Mouse (Mus musculus) layer of hippocampus, postnatal 14 days (tissue): Measurements from ENCODE around the gene Nppa. TPM values are rescaled to one million over a fixed set of nuclear protein-coding genes. Genes with fewer than 3 reads are reported as not detected.

Experiments
- DNase-seq, 2 experiments: peaks; one replicate each; pipeline ENCODE4 v3.0.0; 2021 to 2022; ENCODE audit warnings: low spot score in 2 of 2, mixed read lengths in 1 of 2
- long read RNA-seq, 2 experiments: library from polyadenylated mRNA; stranded (forward); transcript quantifications; one replicate each; pipeline ENCODE4 v2.0.0; 2021
- total RNA-seq, 2 experiments: library from RNA; stranded (reverse); gene quantifications; 2 replicates each; pipeline ENCODE4 v1.2.3; 2021

Nppa gene
- under 1 TPM; 0.45 to 0.92 TPM for total RNA-seq
- long read RNA-seq, experiment 1: 0 reads
- long read RNA-seq, experiment 2: 0 reads

- no peak for DNase-seq
Observed at GRCm38 (mm10) chr4:148000202-148000772, at the start of gene Nppa. Nppa (plus strand) TSS chr4:148000722.

GRCm38 (mm10) chr4:147953590-147953989 lies 46.9 kb upstream of the Nppa start:
- peak in 1 of 2 experiments; percentile 70 for DNase-seq

- DNase-seq: no peak
Observed at GRCm38 (mm10) chr4:147957141-147957540, 43.4 kb upstream of the Nppa start.

DNA sequence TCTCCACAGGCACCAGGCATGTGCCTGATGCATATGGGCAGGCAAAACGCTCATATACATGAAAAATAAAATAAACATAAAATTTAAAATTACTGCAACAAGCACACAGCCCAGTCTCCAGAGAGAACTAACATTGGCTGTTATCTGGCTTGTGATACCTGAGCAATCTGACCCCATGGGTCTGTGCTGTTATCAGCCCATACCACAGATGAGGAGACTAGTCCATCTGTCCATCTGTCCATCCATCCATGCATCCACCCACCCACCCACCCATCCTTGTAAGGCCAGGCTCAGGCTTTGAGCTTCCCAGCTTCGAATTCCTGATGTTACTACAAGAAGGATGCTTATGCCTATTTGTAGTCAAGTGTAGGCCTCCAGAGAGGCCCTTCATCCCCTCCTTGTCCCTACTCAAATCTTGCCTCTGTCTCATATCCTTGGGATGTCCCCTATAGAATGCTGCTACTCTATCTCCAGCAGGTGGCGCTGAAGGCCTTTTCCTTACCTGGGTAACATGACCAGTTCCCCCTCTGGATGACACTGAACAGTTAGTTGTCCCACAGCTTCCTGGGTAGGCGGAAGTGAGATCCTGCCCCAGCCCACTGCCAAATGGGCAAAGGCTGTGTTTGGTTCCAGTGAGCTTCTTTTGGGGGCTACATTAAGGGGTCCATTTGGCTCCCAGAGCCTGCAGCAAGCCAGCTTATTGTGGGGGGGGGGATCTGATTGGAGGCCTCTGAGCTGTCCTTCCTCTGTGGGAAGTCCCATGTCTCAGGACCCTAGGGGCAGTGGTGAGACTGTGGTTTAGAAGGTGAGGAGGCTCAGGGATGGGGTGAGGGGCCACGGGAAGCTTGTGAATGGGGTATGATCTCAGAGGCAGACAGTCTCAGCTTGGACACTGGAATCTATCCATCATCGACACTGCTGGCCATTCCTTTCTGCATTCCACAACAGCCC lies 40.4 kb upstream of the Nppa start:
- DNase-seq: peak in 1 of 2 experiments; percentile 65

DNA sequence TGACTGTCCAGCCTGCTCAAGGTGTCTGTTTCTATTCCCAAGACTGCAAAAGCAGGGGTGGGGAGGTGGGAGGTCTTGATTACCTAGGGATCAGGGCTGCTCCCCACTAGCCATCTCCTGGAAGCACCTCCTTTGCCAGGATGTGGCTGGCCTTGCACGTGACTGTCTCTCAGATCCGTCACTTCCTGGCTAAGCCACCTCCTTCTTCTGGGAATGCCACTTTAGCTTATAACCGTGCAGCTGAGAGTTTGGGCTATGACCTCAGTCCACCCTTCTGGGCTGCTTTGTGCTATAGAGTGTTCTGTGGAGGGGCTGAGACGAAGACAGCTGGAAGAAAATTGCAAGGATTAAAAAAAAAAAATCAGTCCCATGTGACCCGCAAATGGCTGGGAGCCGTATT lies 37.7 kb upstream of the Nppa start:
- DNase-seq: no peak

DNA sequence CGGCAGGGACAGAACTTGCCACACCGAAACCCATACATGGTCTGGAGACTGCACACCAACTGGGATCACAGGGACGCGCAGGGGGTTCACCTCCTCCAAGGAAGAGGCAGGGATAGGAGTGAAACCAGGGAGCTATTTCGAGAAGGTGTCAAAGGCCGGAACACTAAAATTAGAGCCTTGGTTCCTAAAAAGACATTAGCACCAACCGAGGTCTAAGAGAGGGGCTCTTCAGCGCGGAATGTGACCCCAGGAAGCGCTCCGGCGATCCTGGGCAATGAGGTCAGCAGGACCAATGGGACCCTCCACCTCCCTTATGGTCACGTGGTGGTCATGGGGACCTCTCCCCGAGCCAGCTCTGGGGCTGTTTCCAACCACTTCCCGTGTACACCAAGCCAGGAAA lies 36.9 kb upstream of the Nppa start:
- no peak for DNase-seq

GRCm38 (mm10) chr4:147965712-147966111 lies 34.8 kb upstream of the Nppa start:
- DNase-seq: no peak

- no peak for DNase-seq
Observed at GRCm38 (mm10) chr4:147968816-147969215, 31.7 kb upstream of the Nppa start.

DNA sequence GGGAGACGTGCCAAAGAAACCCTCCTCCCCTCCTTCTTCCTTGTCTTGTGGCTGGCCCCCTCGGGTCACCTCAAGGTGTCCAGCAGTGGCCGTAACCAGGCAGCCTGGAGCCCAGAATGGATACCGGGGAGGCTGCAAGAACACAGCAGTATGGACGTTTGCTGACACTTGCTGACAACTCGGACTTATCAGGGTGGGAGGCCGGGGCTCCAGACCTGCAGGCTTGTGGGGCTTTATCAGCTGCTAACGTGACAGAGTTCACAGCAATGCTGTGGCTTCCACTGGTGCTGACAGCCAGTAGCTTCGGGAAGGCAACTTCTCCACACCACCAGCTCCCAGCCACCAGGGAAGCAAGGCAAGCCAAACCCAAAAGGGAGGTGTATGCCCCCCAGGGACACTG lies 31.2 kb upstream of the Nppa start:
- DNase-seq: no peak

- DNase-seq: no peak
Observed at GRCm38 (mm10) chr4:147976237-147976636, 24.3 kb upstream of the Nppa start.

- no peak for DNase-seq
Observed at GRCm38 (mm10) chr4:147977726-147978125, 22.8 kb upstream of the Nppa start.

DNA sequence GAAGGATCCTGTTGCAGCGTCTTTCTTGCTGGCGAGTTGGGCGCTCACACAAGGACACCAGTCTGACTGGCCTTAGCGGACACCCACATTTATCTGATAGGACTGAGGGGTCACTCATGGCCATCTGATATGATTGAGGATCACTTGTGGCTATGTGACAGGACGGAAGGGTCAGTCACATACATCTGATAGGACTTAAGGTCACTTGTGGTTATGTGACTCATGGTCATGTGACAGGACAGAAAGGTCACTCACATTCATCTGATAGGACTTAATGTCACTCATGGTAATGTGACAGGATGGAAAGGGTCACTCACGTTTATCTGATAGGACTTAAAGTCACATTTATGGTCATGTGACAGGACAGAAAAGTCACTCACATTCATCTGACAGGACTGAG lies 22.1 kb upstream of the Nppa start:
- DNase-seq: no peak

GRCm38 (mm10) chr4:147979441-147979860 lies 21.1 kb upstream of the Nppa start:
- no peak for DNase-seq

DNA sequence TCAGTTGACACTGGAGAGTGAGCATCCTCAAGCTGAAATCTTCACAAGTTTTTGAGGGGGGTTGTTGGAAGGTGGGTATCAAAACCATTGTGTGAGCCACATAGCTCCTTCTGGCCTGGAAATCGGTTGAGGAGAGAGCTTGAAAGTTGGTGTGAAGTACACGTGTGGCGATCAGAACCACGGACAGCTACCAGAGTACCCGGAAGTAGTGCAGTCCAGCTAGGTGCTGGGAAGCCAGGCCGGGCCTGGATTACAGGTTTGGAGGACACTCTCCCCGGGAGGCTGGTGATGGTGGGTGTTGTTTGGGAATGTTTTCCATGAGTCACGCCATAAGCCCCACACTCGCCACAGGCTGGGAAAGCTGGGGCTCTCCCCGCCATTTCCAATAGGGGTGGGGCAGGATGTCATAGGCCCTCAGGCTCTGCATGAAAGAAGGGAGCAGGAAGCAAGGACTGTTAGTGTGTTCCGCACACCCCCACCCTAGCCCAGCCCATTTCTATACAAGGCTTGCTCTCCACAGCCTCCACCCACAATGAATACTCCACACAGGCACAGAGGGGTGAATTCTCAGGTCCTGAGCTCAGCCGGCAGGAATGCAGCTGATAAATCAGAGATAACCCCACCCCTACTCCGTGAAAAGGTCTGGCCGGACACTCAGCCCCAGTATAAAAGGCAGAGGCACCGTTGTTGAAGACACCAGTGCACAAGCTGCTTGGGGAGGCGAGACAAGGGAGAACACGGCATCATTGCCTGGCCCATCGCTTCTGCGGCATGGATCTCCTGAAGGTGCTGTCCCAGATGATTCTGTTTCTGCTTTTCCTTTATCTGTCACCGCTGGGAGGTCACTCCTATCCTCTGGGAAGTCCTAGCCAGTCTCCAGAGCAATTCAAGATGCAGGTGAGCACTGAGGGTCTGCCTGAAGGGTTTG lies 15.1 kb upstream of the Nppa start, which contains the start of gene Nppb:
Nppb (plus strand) TSS at position 584 of the 928 bp plus-strand sequence.
- DNase-seq: no peak

DNA sequence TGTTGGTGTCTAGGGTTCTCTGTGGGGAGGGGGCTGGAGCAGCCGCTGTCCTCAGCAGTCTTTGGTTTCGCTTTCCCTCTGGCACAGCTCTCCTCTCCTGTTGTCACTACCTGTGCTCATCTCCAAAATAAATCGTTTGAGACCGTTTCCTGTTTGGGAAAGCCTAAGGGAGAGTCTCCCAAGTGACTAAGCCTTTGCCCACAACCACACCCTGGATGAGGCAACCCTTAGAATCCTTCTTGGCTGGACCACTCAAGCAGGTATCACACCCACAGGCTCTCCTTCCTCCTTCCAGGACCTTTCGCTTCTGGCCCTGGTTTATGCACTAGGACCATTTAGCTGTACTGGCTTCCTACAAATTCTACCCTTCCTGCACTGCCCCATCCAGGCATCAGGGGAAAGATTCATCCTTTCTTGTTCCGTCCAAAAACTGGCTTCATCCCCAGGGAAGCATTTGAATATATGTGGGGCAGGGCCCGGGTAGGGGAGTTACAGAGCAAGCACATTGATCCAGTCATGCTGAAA lies 6.9 kb upstream of the Nppa start:
- DNase-seq: no peak

DNA sequence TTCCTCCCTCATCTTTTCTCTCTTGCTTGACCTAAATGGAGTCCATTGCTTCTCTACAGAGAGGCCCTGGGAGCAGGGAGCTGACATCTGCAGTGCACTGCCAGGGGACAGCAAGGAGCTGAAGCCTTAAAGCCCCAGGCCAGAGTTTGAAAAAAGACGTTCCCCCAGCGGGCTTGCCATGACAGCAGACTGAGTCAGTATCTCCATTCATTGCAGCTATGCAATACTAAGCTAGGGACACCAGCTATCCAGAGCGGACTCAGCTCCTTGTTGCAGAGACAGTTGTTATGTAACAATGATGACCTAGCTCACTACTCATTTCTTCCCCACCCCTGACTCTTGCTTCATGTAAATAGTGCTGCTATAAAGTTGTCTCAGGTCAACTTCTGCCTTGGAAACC lies 5.2 kb upstream of the Nppa start:
- no peak for DNase-seq

GRCm38 (mm10) chr4:148001013-148001789 lies 679 bp downstream of the Nppa start:
- DNase-seq: no peak

DNA sequence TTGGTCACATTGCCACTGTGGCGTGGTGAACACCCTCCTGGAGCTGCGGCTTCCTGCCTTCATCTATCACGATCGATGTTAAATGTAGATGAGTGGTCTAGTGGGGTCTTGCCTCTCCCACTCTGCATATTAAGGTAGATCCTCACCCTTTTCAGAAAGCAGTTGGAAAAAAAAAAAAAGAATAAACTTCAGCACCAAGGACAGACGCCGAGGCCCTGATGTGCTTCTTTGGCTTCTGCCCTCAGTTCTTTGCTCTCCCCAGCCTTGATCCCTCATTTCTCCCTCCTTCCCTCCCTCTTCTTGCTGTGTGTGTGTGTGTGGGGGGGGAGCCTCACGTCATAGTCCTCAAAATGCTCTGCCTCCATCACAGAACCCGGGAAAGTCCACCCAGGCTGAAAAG lies 1.3 kb downstream of the Nppa start:
- no peak for DNase-seq

DNA sequence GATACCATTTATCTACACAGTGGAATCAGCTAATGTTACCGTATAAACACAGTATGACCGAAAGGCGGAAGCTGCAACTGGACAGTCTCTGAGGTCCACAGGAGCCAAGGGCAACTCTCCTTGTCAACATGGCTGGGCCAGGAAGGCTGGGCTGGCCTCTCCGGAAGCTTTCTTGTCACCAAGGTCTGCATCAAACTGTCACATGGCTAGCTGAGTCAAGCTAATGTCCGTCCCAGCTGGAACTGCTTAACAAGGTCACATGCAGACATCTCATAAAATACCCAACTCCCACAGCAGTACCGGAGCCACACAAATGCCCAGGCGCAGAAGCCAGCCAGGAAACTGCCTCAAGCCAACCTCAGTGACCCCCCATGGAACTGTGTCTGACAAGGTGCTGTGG lies 3.8 kb downstream of the Nppa start:
- no peak for DNase-seq

DNA sequence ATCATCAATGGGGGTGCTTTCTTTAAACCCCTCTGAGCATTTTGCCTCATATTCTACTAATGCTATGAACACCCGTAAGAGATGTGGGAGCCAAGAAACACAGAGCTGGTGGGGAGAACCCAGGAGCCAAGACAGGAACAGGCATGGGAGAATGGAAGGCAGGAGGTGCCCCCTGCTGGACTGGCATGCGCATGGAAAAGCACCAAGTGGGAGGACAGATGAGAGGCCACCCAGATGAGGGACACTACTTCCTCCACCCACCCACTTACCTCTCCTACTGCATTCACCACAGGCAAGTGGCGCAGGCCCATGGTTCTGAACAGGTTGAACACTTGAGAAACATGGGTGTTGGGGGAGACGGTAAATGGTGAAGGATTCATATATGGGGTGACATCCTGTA lies 7.9 kb downstream of the Nppa start:
- DNase-seq: peak; percentile 62 to 63
